Mouse (Mus musculus) megakaryocyte, embryonic 14.5 days (primary cell): ENCODE measurements around the gene Sct.

Experiments used
- FLI1 ChIP-seq: IDR thresholded peaks from 2 replicates; pipeline ENCODE4 v1.6.1; 2012; ENCODE audit warnings: low read length, inconsistent platforms, mixed read lengths
- GATA1 ChIP-seq: IDR thresholded peaks from 3 replicates; pipeline ENCODE4 v1.6.1; 2012; ENCODE audit warnings: mixed read lengths, low read length, inconsistent platforms, borderline replicate concordance

GRCm38 (mm10) chr7:141324686-141325085 lies 45.8 kb upstream of the Sct start:
- no peak for TF ChIP-seq GATA1
- no peak for TF ChIP-seq FLI1
